Mouse (Mus musculus) liver, postnatal 0 days (tissue): ENCODE results near the gene Syngap1.

ENCODE experiments used
- CTCF ChIP-seq: sonication (generic); IDR thresholded peaks from 2 replicates; pipeline ENCODE4 v1.5.1; 2016; ENCODE audit warnings: antibody characterized with exemption, low read depth
- EP300 ChIP-seq: IDR thresholded peaks from 2 replicates; pipeline ENCODE4 v1.6.1; 2016; ENCODE audit warnings: antibody characterized with exemption, low read depth, mild to moderate bottlenecking

DNA sequence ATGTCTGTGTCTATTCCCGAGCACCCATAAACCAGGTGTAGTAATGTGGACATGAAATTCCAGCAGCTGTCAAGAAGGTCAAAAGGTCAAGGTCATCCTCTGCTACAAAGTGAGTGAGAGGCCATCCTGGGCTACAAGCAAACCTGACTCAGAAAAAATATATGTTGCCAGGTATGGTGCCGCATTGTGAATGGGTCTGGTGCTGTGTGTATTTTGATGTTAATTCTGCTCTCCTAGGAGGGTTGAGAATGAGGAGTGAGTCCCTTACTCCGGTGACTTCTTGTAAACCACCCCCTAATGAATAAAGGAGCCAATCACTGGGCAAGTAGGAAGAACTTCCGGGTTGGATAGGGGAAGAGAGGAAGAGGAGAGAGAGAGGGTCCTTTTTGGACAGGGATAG, 56.6 kb downstream of the Syngap1 start:
- TF ChIP-seq EP300 (no peak), CTCF (no peak)
